Mouse (Mus musculus): ENCODE results near the gene Otud4.
"Not testable (repeated sequence)": the region's sequence is repeated elsewhere in the genome, so short reads cannot be mapped to it uniquely, and the experiment has no call there.

Otud4 gene

DNA sequence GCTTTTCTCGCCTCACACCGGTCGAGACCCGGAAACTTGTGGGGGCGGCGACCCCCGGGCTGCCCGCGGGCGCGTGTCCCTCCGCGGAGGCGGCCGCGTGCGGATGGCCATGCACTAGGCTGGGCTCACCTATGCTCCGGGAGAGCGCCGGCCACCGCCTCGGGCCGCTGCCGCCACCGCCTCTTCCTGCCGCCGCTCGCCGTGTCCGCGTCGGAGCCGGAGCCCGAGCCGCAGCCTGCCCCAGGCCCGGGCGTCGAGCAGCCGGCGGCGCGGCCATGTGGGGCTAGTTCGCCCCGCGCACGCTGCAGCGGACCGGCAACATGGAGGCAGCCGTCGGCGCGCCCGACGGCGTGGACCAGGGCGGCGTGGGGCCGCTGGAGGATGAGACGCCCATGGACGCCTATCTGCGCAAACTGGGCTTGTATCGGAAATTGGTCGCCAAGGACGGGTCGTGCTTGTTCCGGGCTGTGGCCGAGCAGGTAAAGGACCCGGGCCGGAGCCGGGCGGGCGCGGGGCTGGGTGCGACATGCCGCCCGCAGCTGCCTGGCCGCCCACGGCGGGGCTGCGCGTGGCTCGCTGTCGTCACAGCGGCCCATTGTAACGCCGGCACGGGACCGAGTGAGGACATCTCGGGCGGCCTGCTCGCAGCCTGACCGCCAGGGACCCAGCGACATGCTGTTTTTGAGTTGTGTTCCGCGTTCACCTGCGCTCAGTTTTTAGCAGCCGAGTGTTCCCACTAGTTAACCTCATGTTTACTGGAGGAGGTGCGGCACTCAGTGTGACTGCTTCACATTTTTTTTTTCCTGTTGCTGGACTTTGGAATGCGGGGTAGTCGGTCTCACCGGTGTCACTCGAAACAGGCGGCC is at the start of gene Otud4:
TSS of gene Otud4 (plus strand) at position 33 of the 866 bp plus-strand sequence.
- peak; percentile 44 to 55 for DNase-seq

- no peak for DNase-seq
Measured at GRCm38 (mm10) chr8:79600962-79601361, 38.5 kb upstream of the Otud4 start.

DNA sequence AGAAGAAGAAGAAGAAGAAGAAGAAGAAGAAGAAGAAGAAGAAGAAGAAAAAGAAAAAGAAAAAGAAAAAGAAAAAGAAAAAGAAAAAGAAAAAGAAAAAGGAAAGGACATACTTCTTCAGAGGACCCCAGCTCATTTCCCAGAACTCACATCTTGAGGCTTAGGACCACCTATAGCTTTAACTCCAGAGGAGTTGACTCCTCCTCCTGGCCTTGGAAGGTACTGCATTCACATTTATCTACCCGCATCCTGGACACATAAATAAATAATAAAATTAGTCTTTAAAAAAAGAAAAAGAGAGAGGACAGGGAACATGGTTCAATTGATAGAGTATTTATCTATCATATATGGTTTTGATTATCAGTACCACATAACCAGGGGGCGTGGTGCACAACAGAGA is 36.2 kb upstream of the Otud4 start:
- DNase-seq = not testable (repeated sequence)

- no peak for DNase-seq
Measured at GRCm38 (mm10) chr8:79606225-79606624, 33.2 kb upstream of the Otud4 start.

DNA sequence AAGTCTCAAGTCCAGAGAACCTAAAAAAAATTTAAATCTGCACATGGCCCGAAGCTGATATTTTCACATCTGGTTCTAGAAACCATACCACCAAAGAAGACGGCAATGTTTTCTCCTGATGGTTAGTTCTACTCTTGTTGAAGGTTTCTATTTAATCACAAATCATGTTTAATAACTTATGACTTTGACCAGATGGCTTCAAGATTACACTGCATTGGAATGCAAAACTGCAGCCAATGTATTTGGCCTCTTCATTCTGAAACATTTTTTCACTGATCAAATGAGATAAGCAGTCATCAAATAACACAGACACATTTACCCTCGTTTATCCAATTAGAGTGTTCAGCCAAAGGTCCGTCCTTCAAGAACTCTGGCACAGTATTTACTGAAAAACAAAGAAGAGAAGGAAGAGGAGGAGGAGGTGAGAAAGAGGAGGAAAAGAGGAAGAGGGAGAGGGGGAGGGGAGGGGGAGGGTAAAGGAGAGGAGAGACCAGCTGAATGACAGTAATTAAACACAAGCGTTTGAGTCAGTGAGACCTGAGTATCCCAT is 32.6 kb upstream of the Otud4 start:
- no peak for DNase-seq

DNA sequence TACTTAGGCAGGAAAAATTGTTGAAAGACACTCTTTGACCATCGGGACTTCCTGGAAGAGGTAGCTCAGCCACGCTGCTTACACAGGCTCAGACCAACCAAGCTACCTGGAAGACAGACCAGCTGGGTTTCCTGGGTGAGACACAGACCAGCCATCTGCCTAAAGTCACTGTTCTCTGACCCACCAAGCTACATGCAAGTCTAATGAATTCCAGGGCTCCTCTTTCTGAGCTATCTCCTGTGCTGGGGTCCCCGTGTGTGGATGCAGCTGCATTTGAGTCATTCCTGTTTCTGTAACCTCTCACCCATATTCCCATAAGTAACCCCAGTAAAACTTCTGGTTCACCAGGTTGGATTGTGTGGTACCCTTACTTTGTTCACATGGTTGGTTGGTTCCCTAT is 30.7 kb upstream of the Otud4 start:
- no peak for DNase-seq

- DNase-seq = no peak
Measured at GRCm38 (mm10) chr8:79610268-79610667, 29.1 kb upstream of the Otud4 start.

GRCm38 (mm10) chr8:79612298-79612697 is 27.1 kb upstream of the Otud4 start:
- DNase-seq = no peak

- DNase-seq = no peak
Measured at GRCm38 (mm10) chr8:79612965-79613364, 26.5 kb upstream of the Otud4 start.

- no peak for DNase-seq
Measured at GRCm38 (mm10) chr8:79615741-79616350, 23.6 kb upstream of the Otud4 start.

GRCm38 (mm10) chr8:79618906-79619305 is 20.5 kb upstream of the Otud4 start:
- DNase-seq = no peak

DNA sequence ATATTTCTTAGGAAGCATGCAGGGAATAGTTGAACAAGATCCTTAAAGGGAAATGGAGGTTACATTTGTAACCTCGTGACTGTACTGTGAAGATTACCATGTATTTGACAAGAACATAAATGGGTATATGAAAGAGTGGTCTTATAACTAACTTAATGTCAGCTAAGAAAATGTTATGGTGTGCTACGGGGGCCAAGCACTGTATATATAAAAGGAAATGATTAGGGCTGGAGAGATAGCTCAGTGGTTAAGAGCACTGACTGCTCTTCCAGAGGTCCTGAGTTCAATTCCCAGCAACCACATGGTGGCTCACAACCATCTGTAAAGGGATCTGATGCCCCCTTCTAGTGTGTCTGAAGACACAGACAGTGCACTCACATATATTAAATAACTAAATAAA is 20.1 kb upstream of the Otud4 start:
- no peak for DNase-seq

DNA sequence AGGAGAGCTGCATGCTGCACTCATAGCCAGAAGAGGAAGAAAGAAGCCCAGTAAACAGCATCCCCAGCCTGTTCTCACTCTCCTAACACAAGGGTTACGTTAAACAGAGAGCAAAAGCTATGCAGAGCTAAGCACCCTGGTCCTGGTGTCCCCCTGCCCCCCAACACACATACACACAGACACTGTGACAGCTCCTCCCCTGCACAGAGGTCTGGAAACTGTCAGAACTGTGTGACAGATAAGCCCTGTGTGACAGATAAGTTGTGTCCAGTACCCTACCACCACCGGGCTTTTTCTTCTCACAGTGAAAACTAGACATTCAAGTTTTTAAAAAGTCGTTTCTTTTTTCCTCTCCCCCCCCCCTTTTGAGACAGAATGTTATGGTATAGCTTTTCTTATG is 19.4 kb upstream of the Otud4 start:
- DNase-seq = no peak

GRCm38 (mm10) chr8:79620489-79621276 is 18.7 kb upstream of the Otud4 start:
- DNase-seq = no peak

GRCm38 (mm10) chr8:79622346-79622745 is 17.1 kb upstream of the Otud4 start:
- DNase-seq = no peak

DNA sequence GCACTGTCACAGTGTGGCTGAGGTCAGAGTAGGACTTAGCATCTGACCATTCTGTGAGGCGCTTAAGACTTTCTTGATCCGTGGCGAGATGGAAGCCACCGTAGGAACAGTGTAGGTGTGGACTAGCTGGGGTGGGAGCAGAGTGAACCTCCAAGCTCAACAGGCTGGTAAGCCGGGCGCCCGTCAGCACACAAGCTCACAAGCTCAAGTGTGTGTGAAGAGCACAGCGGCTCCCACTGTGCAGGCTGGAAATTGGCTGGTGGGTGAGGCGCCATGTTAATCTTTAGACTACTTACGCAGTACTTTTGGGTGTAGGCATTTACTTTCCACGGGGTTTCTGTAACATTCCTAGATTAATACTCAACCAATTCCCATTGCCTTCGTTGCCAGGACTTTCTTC is 16.1 kb upstream of the Otud4 start:
- no peak for DNase-seq

DNA sequence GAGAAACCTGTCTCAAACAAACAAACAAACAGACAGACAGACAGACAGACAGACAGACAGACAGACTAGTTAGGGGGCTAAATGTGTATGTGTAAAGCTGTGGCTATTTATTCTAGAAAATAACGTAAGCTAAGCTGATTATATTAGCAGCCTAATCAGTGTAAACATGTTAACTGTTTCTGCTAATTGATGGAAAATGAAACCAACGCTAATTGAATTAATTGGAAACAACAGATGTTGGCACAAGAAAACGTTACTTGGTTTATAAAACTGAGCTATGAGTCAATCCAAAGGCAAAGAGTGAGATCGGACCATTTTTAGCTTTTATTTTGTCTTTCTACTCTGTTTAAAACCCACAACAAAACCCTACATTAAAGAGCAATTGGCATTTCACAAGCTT is 15.0 kb upstream of the Otud4 start:
- DNase-seq = no peak

DNA sequence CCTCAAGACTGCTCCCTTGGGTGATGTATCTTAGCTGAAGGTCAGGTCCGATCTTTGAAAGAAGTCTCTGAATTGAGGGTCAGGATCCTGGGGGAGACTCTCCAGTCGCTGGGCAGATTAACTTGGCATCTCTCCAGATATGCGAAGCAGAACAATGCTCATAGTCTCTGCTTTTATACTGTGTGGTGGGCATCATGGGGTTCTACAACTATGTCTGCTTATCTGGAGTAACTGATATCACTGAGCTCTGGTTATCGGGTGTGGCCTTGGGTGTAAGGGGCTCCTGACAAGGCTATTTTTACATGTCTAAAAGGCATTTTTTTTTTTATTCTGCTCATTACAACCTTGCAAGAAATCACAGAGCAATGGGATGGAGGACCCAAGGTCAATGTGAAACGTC is 13.2 kb upstream of the Otud4 start:
- DNase-seq = no peak

DNA sequence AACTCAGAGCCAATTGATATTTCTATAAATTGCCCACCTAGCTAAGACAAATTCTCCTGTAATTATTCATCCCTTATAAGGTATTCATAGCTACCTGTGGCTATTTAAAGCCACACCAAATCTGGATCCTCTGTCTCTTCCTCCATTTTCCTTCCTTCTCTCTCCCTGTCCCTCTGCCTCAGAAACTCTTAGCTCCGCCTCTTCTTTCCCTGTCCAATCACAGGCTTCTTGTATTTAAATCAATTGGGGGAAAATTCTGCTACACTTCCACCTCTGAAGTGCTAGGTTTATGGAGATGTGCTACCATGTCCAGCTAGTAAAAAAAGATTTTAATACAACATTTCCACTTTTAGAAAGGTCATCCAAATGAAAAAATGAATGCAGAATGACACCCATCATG is 3.9 kb upstream of the Otud4 start:
- DNase-seq = no peak

GRCm38 (mm10) chr8:79636151-79636550 is 3.3 kb upstream of the Otud4 start:
- no peak for DNase-seq

DNA sequence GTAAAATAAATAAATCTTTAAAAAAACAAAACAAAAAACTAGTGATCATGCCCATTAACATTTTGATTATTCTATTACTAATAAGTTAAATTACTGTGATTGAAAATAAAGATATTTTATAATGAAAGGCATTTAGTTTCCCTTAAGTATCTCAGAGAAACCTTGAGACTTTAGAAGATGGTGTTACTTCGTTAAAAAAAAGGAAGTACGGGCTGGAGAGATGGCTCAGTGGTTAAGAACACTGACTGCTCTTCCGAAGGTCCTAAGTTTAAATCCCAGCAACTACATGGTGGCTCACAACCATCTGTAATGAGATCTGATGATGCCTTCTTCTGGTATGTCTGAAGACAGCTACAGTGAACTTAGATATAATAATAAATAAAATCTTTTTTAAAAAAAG is 2.2 kb upstream of the Otud4 start:
- DNase-seq = no peak

- DNase-seq = peak in 1 of 2 experiments; percentile 24
Measured at GRCm38 (mm10) chr8:79638001-79638706, 1.3 kb upstream of the Otud4 start.
